Mouse (Mus musculus): ENCODE measurements at regions not wholly inside any gene's neighbourhood (a gene's known extent, or its start where the extent isn't known, plus 50 kb on each side); places are given as distances from the start of the nearest gene placed in this dataset.

GRCm38 (mm10) chr4:64335814-64336213 is 289.0 kb upstream of the Tnc start:
- no peak for DNase-seq

- no peak for DNase-seq
These were observed 283.4 kb upstream of the Tnc start for GRCm38 (mm10) chr4:64330213-64330612.

GRCm38 (mm10) chr4:64324391-64324790 is 277.6 kb upstream of the Tnc start:
- DNase-seq = peak; percentile 3

GRCm38 (mm10) chr4:64316553-64317347 is 269.9 kb upstream of the Tnc start:
- no peak for DNase-seq

- DNase-seq = no peak
These were observed 250.1 kb upstream of the Tnc start for GRCm38 (mm10) chr4:64296941-64297340.

GRCm38 (mm10) chr4:64282471-64282870 is 235.7 kb upstream of the Tnc start:
- no peak for DNase-seq

- DNase-seq = no peak
These were observed 230.2 kb upstream of the Tnc start for GRCm38 (mm10) chr4:64276980-64277379.

- no peak for DNase-seq
These were observed 227.6 kb upstream of the Tnc start for GRCm38 (mm10) chr4:64274291-64274960.

GRCm38 (mm10) chr4:64269846-64270245 is 223.0 kb upstream of the Tnc start:
- no peak for DNase-seq

- DNase-seq = no peak
These were observed 222.3 kb upstream of the Tnc start for GRCm38 (mm10) chr4:64269117-64269516.

- no peak for DNase-seq
These were observed 213.7 kb upstream of the Tnc start for GRCm38 (mm10) chr4:64260473-64260872.

- DNase-seq = no peak
These were observed 213.3 kb upstream of the Tnc start for GRCm38 (mm10) chr4:64260188-64260444.

GRCm38 (mm10) chr4:64259348-64260187 is 212.8 kb upstream of the Tnc start:
- DNase-seq = no peak

GRCm38 (mm10) chr4:64255253-64255652 is 208.4 kb upstream of the Tnc start:
- no peak for DNase-seq

GRCm38 (mm10) chr4:64250691-64251090 is 203.9 kb upstream of the Tnc start:
- no peak for DNase-seq

GRCm38 (mm10) chr4:64238196-64238740 is 191.5 kb upstream of the Tnc start:
- DNase-seq = no peak

- DNase-seq = no peak
These were observed 188.7 kb upstream of the Tnc start for GRCm38 (mm10) chr4:64235534-64235933.

GRCm38 (mm10) chr4:64232159-64232558 is 185.3 kb upstream of the Tnc start:
- no peak for DNase-seq

GRCm38 (mm10) chr4:64228341-64228740 is 181.5 kb upstream of the Tnc start:
- no peak for DNase-seq

GRCm38 (mm10) chr4:64226635-64227034 is 179.8 kb upstream of the Tnc start:
- DNase-seq = no peak

GRCm38 (mm10) chr4:64224918-64225317 is 178.1 kb upstream of the Tnc start:
- no peak for DNase-seq

GRCm38 (mm10) chr4:64219802-64220201 is 173.0 kb upstream of the Tnc start:
- DNase-seq = no peak

All from adrenal gland, adult 8-10 months (tissue).